Mouse (Mus musculus) embryonic fibroblast, embryonic 13.5 days (primary cell): ENCODE results near the gene Tlk1.

Experiments
- CTCF ChIP-seq: IDR thresholded peaks from 2 replicates; pipeline ENCODE4 v1.5.1; 2011; ENCODE audit warnings: mild to moderate bottlenecking, control low read depth, low read length, moderate library complexity, borderline replicate concordance; ENCODE audit not compliant: insufficient read depth
- POLR2A ChIP-seq: IDR thresholded peaks from 2 replicates; pipeline ENCODE4 v1.6.1; 2011; ENCODE audit warnings: low read depth, mild to moderate bottlenecking, control low read depth, low read length, moderate library complexity

DNA sequence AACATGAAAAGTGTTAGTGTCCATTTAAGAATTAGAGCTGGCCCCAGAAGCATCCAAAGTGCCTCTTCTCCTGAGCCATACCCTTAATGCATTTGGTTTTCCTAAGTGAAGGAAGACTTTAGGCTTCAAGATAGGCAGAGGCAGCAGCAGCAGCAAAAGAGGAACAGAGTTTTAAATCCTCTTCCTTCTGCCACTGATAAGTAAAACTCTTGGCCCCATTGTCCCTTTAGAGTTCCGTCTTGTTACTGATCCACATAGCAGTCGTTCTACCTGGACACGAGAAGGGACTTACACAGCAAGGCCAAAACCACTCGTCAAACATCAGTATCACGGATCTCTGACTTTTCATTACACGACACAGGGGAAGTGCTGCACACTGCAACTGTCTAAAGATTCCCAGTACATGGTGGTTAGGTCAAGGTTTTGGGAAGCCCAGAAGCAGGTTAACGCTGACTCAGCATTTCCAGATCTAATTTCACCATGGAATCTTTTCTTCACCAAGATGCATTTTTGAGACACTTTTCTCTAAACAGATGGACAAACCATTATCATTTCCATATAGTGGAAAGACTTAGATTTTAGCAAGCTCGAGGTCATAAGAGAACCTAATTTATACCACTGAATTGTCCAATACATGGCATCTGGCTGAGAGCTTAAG lies 28.8 kb upstream of the Tlk1 start:
- no peak for TF ChIP-seq POLR2A
- TF ChIP-seq CTCF = no peak
